Mouse (Mus musculus): ENCODE results near the gene Jade3. TPM values are rescaled to one million over a fixed set of nuclear protein-coding genes. Genes with fewer than 3 reads are reported as not detected.

Jade3 gene
- polyA plus RNA-seq, 1 experiment from 2014 or later = 12.3 TPM

- Histone ChIP-seq H3K4me1 (no peaks in the 10 kb centered on the region), H3K9me3 (no peaks in the 10 kb centered on the region), H3K27ac (replicated peaks) (no peak overlapping the region), H3K36me3 (replicated peaks) (no peaks in the 10 kb centered on the region), H3K27me3 (replicated peaks; ENCODE audit: low read depth, poor library complexity, severe bottlenecking) (no peaks in the 10 kb centered on the region), H3K4me3 (no peak overlapping the region)
- WGBS = 90% methylated on average over 2 of the region's 2 CpGs
- DNase-seq (ENCODE audit: low spot score) = no peak
Observed at GRCm38 (mm10) chrX:20418461-20418860, 7.0 kb upstream of the Jade3 start.

- no peaks in the 10 kb centered on the region for H3K27me3 ChIP-seq (replicated peaks; ENCODE audit: low read depth, poor library complexity, severe bottlenecking)
- no peaks in the 10 kb centered on the region for H3K4me1 ChIP-seq
- H3K27ac ChIP-seq (replicated peaks) = no peak overlapping the region
- no peak overlapping the region for H3K4me3 ChIP-seq
- DNase-seq (ENCODE audit: low spot score) = no peak
- 84% methylated on average over 4 of the region's 4 CpGs for WGBS
- H3K9me3 ChIP-seq = no peaks in the 10 kb centered on the region
- no peaks in the 10 kb centered on the region for H3K36me3 ChIP-seq (replicated peaks)
Observed at GRCm38 (mm10) chrX:20419536-20419935, 6.0 kb upstream of the Jade3 start.

DNA sequence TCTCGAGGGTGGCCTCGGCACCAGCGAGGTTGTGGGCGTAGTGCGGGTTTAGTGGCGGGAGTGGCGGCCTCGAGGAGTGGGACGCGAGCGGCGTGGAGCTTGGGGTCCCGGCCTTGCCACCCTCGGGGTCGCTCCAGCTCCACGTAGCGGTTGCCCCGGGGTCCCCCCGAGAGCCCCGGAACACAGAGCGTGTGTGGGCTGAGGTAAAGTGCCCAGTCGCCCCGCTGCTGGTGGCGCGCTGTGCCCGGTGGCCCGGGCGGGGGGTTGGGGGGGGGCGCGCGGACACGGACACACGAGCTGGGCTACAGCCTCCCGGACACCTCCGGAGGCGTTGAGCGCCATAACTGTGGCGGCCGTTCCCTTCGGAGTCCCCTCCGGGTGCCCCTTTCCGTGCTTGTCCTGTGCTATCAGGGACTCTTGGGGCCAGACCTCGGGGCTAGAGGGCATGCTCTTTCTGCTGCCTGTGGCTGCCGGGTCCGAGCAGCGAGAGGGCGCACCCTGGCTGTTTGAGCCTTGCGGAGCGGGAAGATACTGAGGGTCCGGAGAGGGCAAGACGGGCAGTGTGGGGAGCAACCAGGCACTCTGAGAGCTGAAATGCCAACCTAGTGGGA lies 456 bp downstream of the Jade3 start:
- peak; percentile 54 for DNase-seq (ENCODE audit: low spot score)
- peaks cover 3% of the 10 kb centered on the region; the same call in 1 of the 2 replicates for H3K4me1 ChIP-seq
- H3K27me3 ChIP-seq (replicated peaks; ENCODE audit: low read depth, poor library complexity, severe bottlenecking) = no peaks in the 10 kb centered on the region
- 0 out of 2 replicates have a peak, but pooled peaks cover 10% of the 10 kb centered on the region for H3K9me3 ChIP-seq
- peaks cover 11% of the 10 kb centered on the region for H3K36me3 ChIP-seq (replicated peaks)
- peak overlapping the region; percentile 72 for H3K4me3 ChIP-seq
- peak overlapping the region; percentile 90 for H3K27ac ChIP-seq (replicated peaks)
- WGBS = 15% methylated on average over 51 of the region's 51 CpGs

- H3K4me1 ChIP-seq = no peaks in the 10 kb centered on the region
- no peak overlapping the region for H3K27ac ChIP-seq (replicated peaks)
- H3K9me3 ChIP-seq = no peaks in the 10 kb centered on the region
- H3K4me3 ChIP-seq = no peak overlapping the region
- DNase-seq (ENCODE audit: low spot score) = no peak
- H3K36me3 ChIP-seq (replicated peaks) = peaks cover 6% of the 10 kb centered on the region; the same call in 1 of the 2 replicates
- WGBS = 86% methylated on average over 2 of the region's 2 CpGs
- H3K27me3 ChIP-seq (replicated peaks; ENCODE audit: low read depth, poor library complexity, severe bottlenecking) = no peaks in the 10 kb centered on the region
Observed at GRCm38 (mm10) chrX:20483213-20483612, 57.7 kb downstream of the Jade3 start.

- no peak for DNase-seq (ENCODE audit: low spot score)
- 86% methylated on average over 3 of the region's 3 CpGs for WGBS
Observed at GRCm38 (mm10) chrX:20497682-20498081, 72.2 kb downstream of the Jade3 start.

DNA sequence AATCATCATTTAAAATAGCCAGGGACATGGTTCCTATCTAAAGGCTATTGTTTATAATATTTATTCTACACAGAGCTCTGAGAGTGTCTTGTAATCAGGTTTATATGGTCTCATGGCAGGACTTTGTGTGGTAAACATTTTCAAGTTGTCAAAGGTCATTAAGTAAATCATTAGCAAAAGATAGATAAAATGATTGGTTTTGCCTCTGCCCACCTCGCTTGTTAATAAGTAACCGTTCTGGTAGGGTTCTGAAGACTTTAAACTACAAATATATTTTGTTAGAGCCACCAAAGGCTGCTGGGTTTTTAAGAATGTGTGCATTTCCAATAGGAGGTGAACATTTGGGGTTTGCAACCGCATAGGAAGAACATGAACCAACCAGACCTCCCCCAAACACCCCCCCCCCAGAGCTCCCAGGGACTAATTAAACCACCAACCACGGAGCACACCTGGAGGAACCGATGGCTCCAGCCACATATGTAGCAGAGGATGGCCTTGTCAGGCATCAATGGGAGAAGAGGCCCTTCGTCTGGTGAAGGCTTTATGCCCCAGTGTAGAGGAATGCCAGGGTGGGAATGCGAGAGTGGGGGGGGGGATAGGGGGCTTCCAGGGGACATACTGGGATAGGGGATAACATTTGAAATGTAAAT lies 94.9 kb downstream of the Jade3 start:
- WGBS = 86% methylated on average over 7 of the region's 7 CpGs

More at GRCm38 (mm10) chrX:20497682-20498081, 72.2 kb downstream of the Jade3 start:
- Histone ChIP-seq H3K27me3 (replicated peaks; ENCODE audit: low read depth, poor library complexity, severe bottlenecking) (no peaks in the 10 kb centered on the region), H3K4me1 (no peaks in the 10 kb centered on the region), H3K27ac (replicated peaks) (no peak overlapping the region), H3K36me3 (replicated peaks) (peaks cover 24% of the 10 kb centered on the region), H3K4me3 (no peak overlapping the region), H3K9me3 (no peaks in the 10 kb centered on the region)

DNA sequence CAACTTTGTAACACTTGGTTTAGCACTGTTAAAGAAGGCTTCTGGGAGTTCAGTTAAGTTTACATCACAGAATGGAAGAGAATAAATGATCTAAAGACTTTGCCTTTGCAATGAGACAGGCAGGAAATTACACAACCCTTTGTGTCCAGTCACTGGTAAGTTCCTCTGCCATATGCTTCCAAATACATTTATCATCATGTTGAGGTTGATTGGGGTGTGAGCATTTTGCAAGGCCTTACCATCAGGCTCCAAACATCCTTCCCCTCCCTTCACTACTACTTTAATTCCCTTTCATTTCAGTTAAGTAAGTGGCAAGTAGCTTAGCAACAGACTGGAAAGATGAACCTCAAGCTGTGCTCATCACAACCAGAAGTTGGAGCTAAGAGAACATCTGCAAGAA lies 96.1 kb downstream of the Jade3 start:
- H3K9me3 ChIP-seq = no peaks in the 10 kb centered on the region
- H3K27ac ChIP-seq (replicated peaks) = no peak overlapping the region
- H3K27me3 ChIP-seq (replicated peaks; ENCODE audit: low read depth, poor library complexity, severe bottlenecking) = no peaks in the 10 kb centered on the region
- no peak for DNase-seq (ENCODE audit: low spot score)
- H3K4me3 ChIP-seq = no peak overlapping the region
- H3K36me3 ChIP-seq (replicated peaks) = peaks cover 14% of the 10 kb centered on the region
- no peaks in the 10 kb centered on the region for H3K4me1 ChIP-seq

More for the DNA sequence above, 94.9 kb downstream of the Jade3 start:
- Histone ChIP-seq H3K27ac (replicated peaks) (no peak overlapping the region), H3K4me3 (no peak overlapping the region), H3K9me3 (no peaks in the 10 kb centered on the region), H3K36me3 (replicated peaks) (peaks cover 18% of the 10 kb centered on the region), H3K27me3 (replicated peaks; ENCODE audit: low read depth, poor library complexity, severe bottlenecking) (no peaks in the 10 kb centered on the region), H3K4me1 (no peaks in the 10 kb centered on the region)
- DNase-seq (ENCODE audit: low spot score) = no peak

DNA sequence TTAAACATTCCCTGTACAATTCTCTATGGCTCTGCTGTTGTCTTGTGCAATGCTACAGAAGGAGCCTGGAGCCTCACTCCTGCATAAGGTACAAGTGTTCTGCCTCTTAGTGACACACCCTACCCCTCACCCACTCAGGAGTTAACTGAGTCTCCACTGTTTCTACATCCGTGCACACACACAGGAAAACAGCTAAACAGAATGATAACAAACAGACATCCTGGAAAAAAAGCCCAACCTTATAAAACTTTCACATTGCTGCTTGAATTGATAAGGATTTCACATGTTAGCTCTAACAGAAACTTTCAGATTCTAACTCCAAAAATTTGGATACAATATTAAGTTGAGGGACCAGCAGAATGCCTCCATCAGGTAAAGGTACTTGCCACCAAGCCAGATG lies 107.1 kb downstream of the Jade3 start:
- no peak overlapping the region for H3K27ac ChIP-seq (replicated peaks)
- H3K9me3 ChIP-seq = no peaks in the 10 kb centered on the region
- WGBS = 59% methylated on average over 1 of the region's 1 CpGs
- H3K27me3 ChIP-seq (replicated peaks; ENCODE audit: low read depth, poor library complexity, severe bottlenecking) = no peaks in the 10 kb centered on the region
- H3K36me3 ChIP-seq (replicated peaks) = no peaks in the 10 kb centered on the region
- no peaks in the 10 kb centered on the region for H3K4me1 ChIP-seq
- no peak for DNase-seq (ENCODE audit: low spot score)
- H3K4me3 ChIP-seq = no peak overlapping the region

DNA sequence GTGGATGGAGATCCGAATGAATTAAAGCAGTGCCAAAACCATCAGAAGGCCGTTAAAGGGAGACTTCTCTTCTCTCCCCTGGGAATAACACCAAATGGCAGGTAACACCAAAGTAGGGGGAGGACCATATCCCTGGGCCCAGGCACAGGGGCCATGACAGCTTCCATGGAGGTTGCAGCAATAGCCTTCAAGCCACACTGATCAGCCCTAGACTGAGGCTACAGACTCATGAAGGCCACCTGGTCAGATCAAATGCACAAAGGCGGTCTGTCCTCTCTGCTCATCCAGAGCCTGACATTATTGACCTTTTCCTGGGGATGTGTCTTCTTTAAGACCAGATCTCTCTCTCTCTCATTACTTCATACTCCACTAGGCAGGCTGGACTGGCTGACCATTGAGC lies 118.4 kb downstream of the Jade3 start:
- H3K27ac ChIP-seq (replicated peaks) = no peak overlapping the region
- 81% methylated on average over 3 of the region's 3 CpGs for WGBS
- no peaks in the 10 kb centered on the region for H3K36me3 ChIP-seq (replicated peaks)
- no peaks in the 10 kb centered on the region for H3K9me3 ChIP-seq
- H3K4me3 ChIP-seq = no peak overlapping the region
- 0 out of 2 replicates have a peak, but pooled peaks cover 8% of the 10 kb centered on the region for H3K4me1 ChIP-seq
- DNase-seq (ENCODE audit: low spot score) = no peak
- no peaks in the 10 kb centered on the region for H3K27me3 ChIP-seq (replicated peaks; ENCODE audit: low read depth, poor library complexity, severe bottlenecking)

DNA sequence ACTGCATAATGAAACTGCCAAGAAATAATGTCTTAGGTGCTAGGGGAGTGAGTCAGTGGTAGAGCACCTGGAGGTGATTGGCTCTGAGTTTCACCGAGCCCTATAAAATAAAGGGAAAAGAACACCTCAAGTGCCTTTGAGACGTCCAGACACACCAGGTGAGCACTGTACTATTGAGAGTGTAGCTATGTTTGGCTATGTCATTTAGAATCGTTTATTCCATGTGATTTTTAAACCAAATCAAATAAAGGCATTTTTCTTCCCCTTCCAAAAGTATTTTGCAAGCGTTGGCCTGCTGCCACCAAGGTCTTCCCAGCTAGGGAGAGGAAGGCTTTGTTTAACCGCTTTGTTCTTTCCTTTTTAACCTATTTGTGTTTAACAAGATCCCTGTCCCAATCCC lies 122.1 kb downstream of the Jade3 start:
- no peaks in the 10 kb centered on the region for H3K9me3 ChIP-seq
- no peak overlapping the region for H3K4me3 ChIP-seq
- no peaks in the 10 kb centered on the region for H3K36me3 ChIP-seq (replicated peaks)
- 60% methylated on average over 5 of the region's 5 CpGs for WGBS
- H3K27ac ChIP-seq (replicated peaks) = no peak overlapping the region
- H3K4me1 ChIP-seq = 0 out of 2 replicates have a peak, but pooled peaks cover 8% of the 10 kb centered on the region
- no peaks in the 10 kb centered on the region for H3K27me3 ChIP-seq (replicated peaks; ENCODE audit: low read depth, poor library complexity, severe bottlenecking)
- no peak for DNase-seq (ENCODE audit: low spot score)

DNA sequence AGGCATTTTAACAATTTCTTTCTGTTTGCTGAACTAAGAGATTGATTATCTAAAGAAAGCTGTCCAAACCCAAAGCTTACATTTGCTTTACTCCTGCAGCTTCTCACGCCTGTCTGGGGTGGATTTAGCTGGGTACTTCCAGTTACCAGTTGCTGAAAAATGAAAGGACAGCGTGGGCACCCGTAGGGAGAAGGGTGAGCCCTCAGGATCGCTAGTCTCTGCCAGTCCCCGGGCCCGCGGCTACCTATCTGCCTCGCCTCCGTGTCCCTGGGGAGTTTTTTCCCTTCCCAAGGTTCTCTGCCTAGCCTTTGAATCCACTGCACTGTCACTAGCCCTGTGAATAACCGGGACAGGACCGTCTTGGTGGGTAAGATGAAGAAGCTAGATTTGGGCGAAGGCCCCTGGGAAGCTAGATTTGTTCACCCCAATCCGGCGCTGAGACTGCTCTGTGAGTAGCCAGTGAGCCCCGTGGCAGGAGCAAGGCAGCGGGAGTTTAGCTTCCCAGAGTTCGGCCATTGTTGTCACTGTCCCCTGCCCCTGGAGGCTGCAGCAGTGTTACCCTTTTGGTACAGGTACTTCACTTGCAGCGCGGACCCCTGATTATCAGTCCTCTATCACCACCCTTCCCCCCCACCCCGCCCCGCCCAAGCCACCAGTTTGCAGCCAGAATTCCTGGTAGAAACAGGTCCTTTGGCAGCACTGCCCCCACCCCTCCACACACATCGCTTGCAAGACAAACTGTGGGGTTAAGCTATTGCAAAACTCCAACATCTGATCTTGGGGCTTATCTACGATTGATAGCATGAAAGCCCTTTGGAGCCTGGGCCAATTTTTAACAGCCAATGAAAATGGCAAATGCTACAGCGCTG lies 122.8 kb downstream of the Jade3 start:
- 0 out of 2 replicates have a peak, but pooled peaks cover 8% of the 10 kb centered on the region for H3K4me1 ChIP-seq
- H3K36me3 ChIP-seq (replicated peaks) = no peaks in the 10 kb centered on the region
- peak overlapping the region; percentile 51 for H3K4me3 ChIP-seq
- DNase-seq (ENCODE audit: low spot score) = peak; percentile 21
- no peaks in the 10 kb centered on the region for H3K27me3 ChIP-seq (replicated peaks; ENCODE audit: low read depth, poor library complexity, severe bottlenecking)
- H3K27ac ChIP-seq (replicated peaks) = peak overlapping the region; percentile 59; the same call in 1 of the 2 replicates
- H3K9me3 ChIP-seq = no peaks in the 10 kb centered on the region
- WGBS = 24% methylated on average over 24 of the region's 24 CpGs

DNA sequence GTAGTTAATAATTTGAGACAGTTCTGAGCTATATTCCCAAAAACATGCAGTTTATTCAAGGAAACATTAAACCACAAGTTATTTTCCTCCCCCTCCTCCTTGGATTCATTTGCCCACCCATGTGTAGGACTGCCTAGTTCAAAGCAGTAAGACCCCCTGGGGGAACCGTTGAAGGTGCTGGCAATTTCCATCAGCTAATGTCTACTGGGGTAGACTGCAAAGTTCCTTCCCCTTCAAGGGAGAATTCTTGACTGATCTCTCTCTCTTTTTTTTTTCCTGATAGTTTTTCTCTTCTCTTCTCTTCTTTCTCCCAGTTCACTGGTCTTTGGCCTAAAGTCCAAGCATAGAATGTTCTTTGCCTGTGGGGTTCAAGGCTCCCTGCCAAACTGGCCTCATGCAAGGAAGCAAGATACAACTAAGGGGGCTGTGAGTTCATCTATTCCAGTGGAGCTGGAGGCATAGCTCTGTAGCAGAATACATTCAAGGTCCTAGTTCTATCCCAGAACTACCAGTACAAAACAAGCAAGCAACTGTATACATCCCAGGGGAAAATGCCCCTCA lies 123.5 kb downstream of the Jade3 start:
- Histone ChIP-seq H3K4me1 (0 out of 2 replicates have a peak, but pooled peaks cover 8% of the 10 kb centered on the region), H3K36me3 (replicated peaks) (no peaks in the 10 kb centered on the region), H3K4me3 (no peak overlapping the region), H3K9me3 (no peaks in the 10 kb centered on the region), H3K27ac (replicated peaks) (no peak overlapping the region), H3K27me3 (replicated peaks; ENCODE audit: low read depth, poor library complexity, severe bottlenecking) (no peaks in the 10 kb centered on the region)
- 55% methylated on average over 1 of the region's 1 CpGs for WGBS
- DNase-seq (ENCODE audit: low spot score) = no peak
